Mouse (Mus musculus) spleen, postnatal 0 days (tissue): ENCODE data around the gene Thpo. TPM values are rescaled to one million over a fixed set of nuclear protein-coding genes. Genes with fewer than 3 reads are reported as not detected.

ENCODE experiments used
- polyA plus RNA-seq: library from polyadenylated mRNA; unstranded; fragments of >200 nt; fragmentation: Nextera tagmentation; extraction: Ambion mirVana; gene quantifications from 2 replicates; pipeline ENCODE4 v1.2.1, GENCODE M21; 2015

Gene Thpo
- 0.23 and 0.34 TPM in 2 replicates for polyA plus RNA-seq

DNA sequence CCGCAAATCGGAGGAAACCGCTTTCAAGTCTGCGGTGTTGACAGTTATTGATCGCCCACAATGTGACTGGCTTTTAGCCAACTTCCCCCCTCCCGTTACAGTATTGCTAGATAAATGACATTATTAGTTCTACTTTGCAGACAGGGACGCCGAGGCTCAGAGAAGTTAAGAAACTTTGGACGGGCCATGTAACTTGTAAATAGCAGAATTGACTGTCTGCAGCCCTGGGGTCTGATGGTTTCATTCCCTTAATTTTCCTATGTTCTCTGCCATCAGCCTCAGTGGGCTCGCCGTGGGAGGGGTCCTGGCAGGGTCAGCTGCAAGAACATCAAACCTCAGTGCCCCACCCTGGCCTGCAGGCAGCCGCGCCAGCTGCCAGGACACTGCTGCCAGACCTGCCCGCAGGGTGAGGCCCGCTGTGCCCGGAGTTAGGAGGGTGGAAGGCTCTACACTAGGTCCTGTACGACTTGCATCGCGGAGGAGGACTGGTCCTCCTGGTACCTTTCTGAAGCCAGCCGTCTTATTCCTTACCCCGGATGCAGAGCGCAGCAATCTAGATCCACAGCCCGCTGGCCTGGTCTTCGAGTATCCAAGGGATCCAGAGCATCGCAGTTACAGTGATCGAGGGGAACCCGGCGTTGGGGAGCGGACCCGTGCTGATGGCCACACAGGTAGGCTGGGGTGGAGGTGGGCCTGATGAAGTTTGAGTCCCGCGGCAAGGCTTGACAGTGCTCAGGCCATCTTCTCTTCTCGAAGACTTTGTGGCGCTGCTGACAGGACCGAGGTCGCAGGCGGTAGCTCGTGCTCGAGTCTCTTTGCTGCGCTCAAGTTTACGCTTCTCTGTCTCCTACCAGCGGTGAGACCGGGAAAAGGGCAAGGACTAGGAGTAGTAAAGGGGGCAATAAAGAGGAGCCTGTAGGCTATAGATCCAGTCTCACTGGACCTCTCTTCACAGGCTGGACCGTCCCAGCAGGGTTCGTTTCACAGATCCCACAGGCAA is at the start of gene Thpo:
Gene Thpo, minus strand, starts transcription at position 781 of the 1,000 bp plus-strand sequence.

GRCm38 (mm10) chr16:20732925-20733730 is 1.2 kb downstream of the Thpo start, which contains the start of gene Chrd:
Gene Chrd, plus strand, starts transcription at chr16:20733127.

GRCm38 (mm10) chr16:20717181-20717977 is 16.9 kb downstream of the Thpo start, which contains the start of the genes Polr2h and Clcn2:
Gene Polr2h, plus strand, starts transcription at chr16:20717665.
Gene Clcn2, minus strand, starts transcription at chr16:20717746.

DNA sequence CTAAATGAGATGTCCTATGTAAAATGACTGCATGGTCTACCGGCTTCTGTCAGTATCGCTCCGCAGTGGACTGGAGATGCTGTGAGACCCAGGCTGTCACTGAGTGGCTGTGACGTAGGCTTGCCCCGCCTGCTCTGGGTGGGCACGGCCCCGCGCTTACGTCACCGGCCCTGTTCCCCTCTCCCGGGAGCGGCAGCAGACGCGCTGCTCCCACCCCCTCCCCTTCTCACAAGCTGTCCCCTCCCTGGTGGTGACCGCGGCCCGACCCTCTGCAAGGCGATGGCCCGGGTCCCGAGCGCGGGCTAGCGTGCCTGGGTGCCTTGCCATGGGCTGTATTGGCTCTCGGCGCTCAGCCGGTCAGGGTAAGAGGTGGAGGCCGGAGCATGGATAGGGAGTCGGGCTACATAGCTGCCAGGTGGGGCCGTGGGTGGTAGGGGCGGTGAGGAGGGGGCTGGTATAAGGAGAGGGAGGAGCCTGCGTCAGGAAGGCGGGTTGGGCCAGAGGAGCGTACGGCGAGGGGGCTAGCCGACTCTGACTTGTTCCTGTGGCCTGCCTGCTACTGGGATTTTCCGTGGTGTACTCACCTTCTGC is 41.1 kb downstream of the Thpo start, which contains the start of gene Fam131a:
Gene Fam131a, plus strand, starts transcription at position 131 of the 591 bp plus-strand sequence.

Other genes starting within 250 kb of the Thpo start
- gene Eif2b5, start 235.7 kb downstream of the Thpo start, polyA plus RNA-seq: 42.9 and 44.8 TPM in 2 replicates
- gene Dvl3, start 217.5 kb downstream of the Thpo start, polyA plus RNA-seq: 5.3 and 6.5 TPM in 2 replicates
- gene Ap2m1, start 199.0 kb downstream of the Thpo start, polyA plus RNA-seq: 274 and 285 TPM in 2 replicates
- 30.9 and 32.4 TPM in 2 replicates for gene Abcf3, start 185.9 kb downstream of the Thpo start, polyA plus RNA-seq
- gene Vwa5b2, start 145.0 kb downstream of the Thpo start, polyA plus RNA-seq: 0.07 and 0.22 TPM in 2 replicates
- gene Eef1akmt4, start 122.9 kb downstream of the Thpo start, polyA plus RNA-seq: 16.6 and 16.8 TPM in 2 replicates
- gene Gm49333, start 122.9 kb downstream of the Thpo start, polyA plus RNA-seq: not detected in 2 replicates
- 16.0 and 16.1 TPM in 2 replicates for gene Alg3, start 122.8 kb downstream of the Thpo start, polyA plus RNA-seq
- 0.12 and 0.33 TPM in 2 replicates for gene Camk2n2, start 113.2 kb downstream of the Thpo start, polyA plus RNA-seq
- 0.06 TPM in 1 of 2 replicates, not detected in the other for gene Ece2, start 104.7 kb downstream of the Thpo start, polyA plus RNA-seq
- 151 and 154 TPM in 2 replicates for gene Psmd2, start 82.9 kb downstream of the Thpo start, polyA plus RNA-seq
- gene Eif4g1, start 66.2 kb downstream of the Thpo start, polyA plus RNA-seq: 82.1 and 83.1 TPM in 2 replicates
- gene Fam131a, start 41.3 kb downstream of the Thpo start, polyA plus RNA-seq: 1.3 and 3.4 TPM in 2 replicates
- gene Polr2h, start 16.8 kb downstream of the Thpo start, polyA plus RNA-seq: 55.6 and 56.8 TPM in 2 replicates
- gene Clcn2, start 16.8 kb downstream of the Thpo start, polyA plus RNA-seq: 7.5 and 14.1 TPM in 2 replicates
- 0.69 and 1.0 TPM in 2 replicates for gene Chrd, start 1.4 kb downstream of the Thpo start, polyA plus RNA-seq